Mouse (Mus musculus) brown adipose tissue, adult 24 weeks (tissue): ENCODE results near the gene Nlrp9c. TPM values are rescaled to one million over a fixed set of nuclear protein-coding genes. Genes with fewer than 3 reads are reported as not detected.
"Not testable (repeated sequence)": the region's sequence is repeated elsewhere in the genome, so short reads cannot be mapped to it uniquely, and the experiment has no call there.

Source experiments
- H3K27ac ChIP-seq: fragments of 200-500 bp; replicated peaks from 2 replicates; pipeline ENCODE4 v1.5.1; 2012; ENCODE audit warnings: low read depth, mild to moderate bottlenecking, low read length
- H3K4me1 ChIP-seq: fragments of 200-500 bp; 2 replicates; pipeline ENCODE4 v1.6.1; 2012; ENCODE audit warnings: low read length, mixed read lengths; ENCODE audit not compliant: control insufficient read depth, insufficient read depth, insufficient read length
- H3K4me3 ChIP-seq: fragments of 200-500 bp; 2 replicates; pipeline ENCODE4 v1.5.1; 2012; ENCODE audit warnings: low read depth, mild to moderate bottlenecking, low read length, moderate library complexity; ENCODE audit not compliant: insufficient read depth
- polyA plus RNA-seq: library from polyadenylated mRNA; stranded (reverse); fragments of >200 nt; gene quantifications from 2 replicates; pipeline ENCODE4 v1.2.4, GENCODE M21; 2012; ENCODE audit not compliant: missing spikeins, insufficient read depth, insufficient read length

Nlrp9c gene
- polyA plus RNA-seq = not detected in 2 replicates

GRCm38 (mm10) chr7:26403600-26403999, at the start of gene Nlrp9c:
TSS of gene Nlrp9c (minus strand) at chr7:26403700.
- not testable (repeated sequence) for H3K27ac ChIP-seq, H3K4me3 ChIP-seq, H3K4me1 ChIP-seq

DNA sequence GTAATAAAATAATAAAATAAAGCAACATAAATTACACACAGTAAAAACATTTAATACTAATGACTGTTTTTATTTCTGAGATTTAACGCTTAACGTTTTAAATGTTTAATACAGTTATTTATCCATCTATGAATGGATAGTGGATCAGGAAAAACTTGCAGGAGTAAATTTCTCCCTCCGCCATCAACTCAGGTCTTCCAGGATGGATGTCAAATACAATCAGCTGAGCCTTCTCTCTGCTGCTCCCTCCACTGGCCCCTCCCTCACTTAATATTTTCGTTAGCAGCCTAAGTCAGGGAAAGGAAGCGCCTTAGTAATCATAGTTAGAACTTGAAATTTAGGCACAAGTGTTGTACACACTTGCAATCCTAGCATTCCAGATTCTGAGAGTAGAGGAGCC, 31.3 kb upstream of the Nlrp9c start, which contains the start of gene Nlrp4a:
Nlrp4a (plus strand) TSS at position 301 of the 400 bp plus-strand sequence.
- Histone ChIP-seq H3K27ac (no peak within 1 kb of the TSS), H3K4me1 (no peaks in the 10 kb centered on the region), H3K4me3 (no peak within 1 kb of the TSS)

GRCm38 (mm10) chr7:26391811-26392210, 11.7 kb downstream of the Nlrp9c start:
- not testable (repeated sequence) for H3K4me3 ChIP-seq, H3K4me1 ChIP-seq, H3K27ac ChIP-seq

DNA sequence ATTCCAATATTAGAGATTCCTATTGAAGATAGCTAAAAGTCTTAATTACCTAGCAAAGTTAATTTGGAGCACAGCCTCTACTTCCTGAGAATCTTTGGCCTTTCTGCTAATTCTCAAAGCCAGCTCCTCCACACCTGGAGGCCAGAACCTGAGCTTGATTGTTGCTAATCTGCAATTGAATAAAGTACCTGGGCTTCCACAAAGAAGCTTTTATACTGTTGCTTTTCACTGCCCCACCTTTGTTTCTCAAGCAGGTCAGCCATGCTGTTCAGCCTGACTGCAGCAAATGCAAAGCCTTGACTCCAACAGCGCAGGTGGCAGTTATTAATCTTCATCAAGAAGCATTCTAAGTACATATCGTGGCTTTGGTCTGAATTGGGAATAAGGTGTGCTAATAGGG, 12.4 kb downstream of the Nlrp9c start:
- H3K4me1 ChIP-seq, H3K4me3 ChIP-seq, H3K27ac ChIP-seq: not testable (repeated sequence)

DNA sequence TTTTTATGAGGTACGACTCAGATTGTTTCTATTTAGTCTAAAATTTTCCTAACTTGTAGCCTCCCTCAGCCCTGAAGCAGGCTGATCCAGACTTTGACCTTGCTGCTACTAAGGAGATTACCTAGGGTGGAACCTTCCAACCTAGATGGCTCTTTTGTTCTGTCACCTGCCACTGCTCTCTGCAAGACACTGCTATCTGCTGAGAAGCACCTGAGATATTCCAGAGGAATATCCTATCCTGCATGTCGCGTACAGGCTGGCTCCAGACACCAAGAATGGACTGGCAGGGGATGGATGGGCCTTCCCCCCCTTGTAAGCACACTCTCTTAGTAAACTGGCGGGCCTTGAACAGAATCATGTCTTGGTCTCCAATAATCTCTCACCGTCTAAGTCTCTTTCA, 16.8 kb downstream of the Nlrp9c start:
- H3K4me1 ChIP-seq, H3K4me3 ChIP-seq, H3K27ac ChIP-seq: not testable (repeated sequence)

DNA sequence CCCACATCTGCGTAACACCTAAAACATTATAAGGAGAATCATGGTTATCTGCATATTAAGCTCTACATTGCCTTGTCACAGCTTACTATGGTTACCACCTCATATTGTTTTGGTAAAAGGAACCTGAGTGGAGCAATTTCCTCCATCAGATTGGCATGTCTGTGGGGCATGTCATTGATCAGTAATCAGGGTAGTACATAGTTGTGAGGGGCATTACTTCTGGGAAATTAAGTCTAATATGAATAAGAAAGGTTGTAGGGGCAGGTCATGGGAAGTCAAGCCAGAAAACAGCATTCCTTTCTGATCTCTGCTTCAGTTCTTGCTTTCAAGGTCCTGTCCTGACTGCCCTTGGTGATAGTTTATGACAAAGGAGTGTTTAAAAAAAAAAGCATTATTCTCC, 22.7 kb downstream of the Nlrp9c start:
- H3K27ac ChIP-seq = no peak overlapping the region
- H3K4me1 ChIP-seq = no peaks in the 10 kb centered on the region
- H3K4me3 ChIP-seq = no peak overlapping the region

- H3K27ac ChIP-seq, H3K4me3 ChIP-seq, H3K4me1 ChIP-seq: not testable (repeated sequence)
These were observed 30.3 kb downstream of the Nlrp9c start for GRCm38 (mm10) chr7:26373221-26373620.

DNA sequence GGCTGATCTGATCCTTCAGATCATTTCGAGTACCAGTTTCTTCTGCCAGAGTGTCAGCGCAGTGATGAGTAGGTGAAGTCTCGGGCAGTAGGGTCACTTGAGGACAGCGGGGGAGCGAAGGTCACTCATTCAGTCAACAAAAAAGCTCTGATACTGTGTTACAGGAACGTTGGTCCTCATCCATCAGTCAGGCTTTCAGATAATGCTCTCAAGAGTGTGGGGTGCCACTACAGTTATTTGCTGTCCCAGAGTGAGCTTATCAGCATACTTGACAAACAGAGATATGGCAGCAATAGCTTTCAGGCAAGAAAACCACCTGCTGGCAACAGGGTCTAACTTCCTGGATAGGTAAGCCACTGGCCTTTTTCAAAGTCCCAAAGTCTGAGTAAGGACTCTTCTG, 46.8 kb downstream of the Nlrp9c start:
- not testable (repeated sequence) for H3K4me1 ChIP-seq, H3K4me3 ChIP-seq, H3K27ac ChIP-seq

DNA sequence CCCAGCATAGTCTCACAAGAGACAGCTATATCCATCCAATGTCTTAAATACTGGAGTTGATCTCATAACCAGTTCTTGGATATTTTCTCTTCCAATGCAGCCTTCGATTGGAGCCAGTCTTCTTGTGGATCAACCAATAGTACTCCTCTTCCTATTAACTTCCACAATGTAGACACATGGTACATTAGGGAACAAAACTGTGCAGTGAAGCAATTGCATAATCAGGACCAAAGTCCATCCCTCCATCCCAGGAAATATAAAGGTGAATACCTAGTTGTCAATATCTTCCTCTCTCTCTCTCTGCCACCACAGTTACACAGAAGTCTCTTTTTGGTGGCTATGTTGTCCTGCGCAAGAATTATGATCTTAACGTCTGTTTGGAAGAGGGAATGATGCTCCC, 51.2 kb downstream of the Nlrp9c start:
- H3K4me3 ChIP-seq, H3K27ac ChIP-seq, H3K4me1 ChIP-seq: not testable (repeated sequence)

- not testable (repeated sequence) for H3K4me1 ChIP-seq, H3K4me3 ChIP-seq
These were observed 53.3 kb downstream of the Nlrp9c start for GRCm38 (mm10) chr7:26350177-26350576.

GRCm38 (mm10) chr7:26320361-26320760, 83.1 kb downstream of the Nlrp9c start:
- H3K4me3 ChIP-seq, H3K4me1 ChIP-seq: not testable (repeated sequence)

More at GRCm38 (mm10) chr7:26350177-26350576, 53.3 kb downstream of the Nlrp9c start:
- not testable (repeated sequence) for H3K27ac ChIP-seq

GRCm38 (mm10) chr7:26315809-26316208, 87.7 kb downstream of the Nlrp9c start:
- not testable (repeated sequence) for H3K4me3 ChIP-seq, H3K27ac ChIP-seq

More at GRCm38 (mm10) chr7:26320361-26320760, 83.1 kb downstream of the Nlrp9c start:
- not testable (repeated sequence) for H3K27ac ChIP-seq

GRCm38 (mm10) chr7:26315194-26315593, 88.3 kb downstream of the Nlrp9c start:
- not testable (repeated sequence) for H3K27ac ChIP-seq, H3K4me3 ChIP-seq, H3K4me1 ChIP-seq

More at GRCm38 (mm10) chr7:26315809-26316208, 87.7 kb downstream of the Nlrp9c start:
- not testable (repeated sequence) for H3K4me1 ChIP-seq

- H3K4me3 ChIP-seq, H3K4me1 ChIP-seq, H3K27ac ChIP-seq: not testable (repeated sequence)
These were observed 91.7 kb downstream of the Nlrp9c start for GRCm38 (mm10) chr7:26311786-26312185.

DNA sequence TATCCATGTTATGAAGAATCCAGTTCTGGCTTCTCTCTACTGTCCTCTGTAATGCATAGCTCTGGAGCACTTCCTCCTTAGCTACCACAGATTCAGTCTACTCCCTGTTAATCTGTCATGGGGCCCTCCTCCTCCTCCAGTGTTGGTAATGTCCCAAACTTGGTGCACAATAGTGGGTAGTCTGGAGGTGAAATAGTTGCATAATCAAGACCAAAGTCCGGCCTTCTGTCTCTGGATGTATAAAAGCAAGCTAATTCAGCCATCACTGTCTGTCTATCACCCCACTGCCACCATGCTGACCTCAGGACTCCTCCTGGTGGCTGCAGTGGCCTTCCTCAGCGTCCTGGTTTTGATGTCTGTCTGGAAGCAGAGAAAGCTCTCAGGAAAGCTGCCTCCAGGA, 96.6 kb downstream of the Nlrp9c start, which contains the start of gene Cyp2a4:
Cyp2a4 (plus strand) TSS at position 244 of the 400 bp plus-strand sequence.
- not testable (repeated sequence) for H3K27ac ChIP-seq, H3K4me3 ChIP-seq, H3K4me1 ChIP-seq

DNA sequence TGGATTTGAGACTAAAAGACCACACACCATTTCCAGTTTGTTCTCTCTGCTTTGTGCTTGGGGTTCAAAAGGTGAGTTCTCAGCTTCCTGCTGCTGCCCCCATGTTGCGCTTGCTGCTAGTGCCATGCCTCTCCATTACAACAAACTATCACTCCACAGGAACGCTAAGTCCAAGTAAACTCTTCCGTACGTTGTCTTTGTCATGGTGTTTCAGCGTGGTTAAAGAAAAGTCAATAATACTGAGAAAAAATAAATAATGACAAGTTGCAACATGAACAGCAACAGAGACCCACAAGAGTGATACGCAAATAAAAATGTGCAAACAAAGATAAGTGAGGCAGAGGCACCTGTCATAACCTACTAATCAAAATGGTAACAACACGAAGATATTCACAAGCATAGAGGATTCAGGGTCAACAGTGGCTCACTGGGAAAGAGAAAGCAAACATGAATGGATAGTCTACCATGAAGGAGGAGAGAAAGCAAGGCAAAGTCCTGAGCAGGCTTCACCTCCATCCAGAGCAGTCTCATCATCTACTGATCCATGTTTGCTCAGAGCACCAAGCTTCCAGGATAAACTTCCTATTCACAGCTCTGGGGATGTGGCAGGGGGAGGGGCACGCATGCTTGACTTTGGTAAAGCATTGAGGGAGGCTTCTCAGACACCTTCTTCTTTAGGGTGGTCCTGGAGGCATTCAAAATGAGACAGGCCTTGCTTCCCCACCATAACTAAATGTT, 99.9 kb downstream of the Nlrp9c start:
- not testable (repeated sequence) for H3K27ac ChIP-seq, H3K4me3 ChIP-seq, H3K4me1 ChIP-seq
